Mouse (Mus musculus) skeletal muscle tissue, adult 2 months (tissue): Measurements from ENCODE around the gene Stt3a.

Source experiments
- DNase-seq: peaks from one replicate; pipeline ENCODE4 v3.0.0-alpha.2; 2012; ENCODE audit warnings: low read depth, low spot score

Stt3a gene

DNA sequence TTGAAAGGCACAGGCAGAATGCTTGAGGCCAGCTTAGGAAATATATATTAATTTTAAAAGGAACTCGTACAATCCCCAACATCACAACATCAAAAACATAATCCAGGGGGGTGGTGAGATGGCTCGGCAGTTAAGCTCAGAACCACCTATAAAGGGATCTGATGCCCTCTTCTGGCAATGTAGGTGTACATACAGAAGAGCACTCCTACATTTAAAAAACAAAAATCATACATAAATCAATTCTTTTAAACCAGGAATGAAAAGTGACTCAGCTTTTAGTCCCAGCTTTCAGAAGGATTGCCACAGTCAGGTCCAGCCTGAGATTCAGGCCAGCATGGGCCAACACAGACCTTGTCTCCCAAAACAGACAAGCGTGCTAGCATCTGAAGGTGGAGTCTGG lies 50.9 kb downstream of the Stt3a start:
- no peak for DNase-seq

DNA sequence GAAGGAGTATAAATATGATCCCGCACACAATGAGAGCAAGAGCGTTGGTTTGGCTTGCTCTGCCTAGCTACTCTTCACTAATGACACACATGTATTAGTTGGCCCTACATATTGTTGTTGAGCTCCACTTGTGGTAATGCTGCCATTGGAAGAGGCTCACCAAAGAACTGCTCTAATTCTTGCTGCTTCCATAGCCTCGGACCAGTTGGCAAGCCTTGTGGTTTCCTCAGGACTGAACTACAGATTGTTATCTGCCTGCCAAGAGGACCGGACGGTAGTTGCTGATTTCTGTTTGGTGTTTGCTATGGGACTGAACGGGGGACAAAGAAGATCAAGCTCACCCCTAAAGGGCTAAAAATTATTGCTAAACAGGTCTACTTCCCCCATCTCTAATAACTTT lies 60.2 kb downstream of the Stt3a start:
- no peak for DNase-seq

DNA sequence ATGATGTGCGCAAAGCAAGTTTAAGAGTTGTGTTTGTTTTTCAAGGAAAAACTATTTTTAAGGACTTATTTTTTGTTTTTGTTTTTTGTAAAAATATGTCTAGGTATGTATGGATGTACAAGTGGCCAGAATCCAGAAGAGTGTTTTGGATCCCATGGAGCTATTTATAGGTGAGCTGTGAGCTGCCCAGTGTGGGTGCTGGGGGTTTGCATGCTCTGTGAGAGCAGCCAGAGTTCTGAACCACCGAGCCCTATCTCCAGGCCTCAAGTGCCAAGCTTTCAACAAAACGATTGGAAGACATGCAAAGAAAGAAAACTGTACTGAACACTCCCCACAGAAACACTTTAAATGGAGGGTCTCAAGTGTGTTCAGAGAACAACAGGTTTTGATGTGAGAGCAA lies 61.6 kb downstream of the Stt3a start:
- DNase-seq: no peak

DNA sequence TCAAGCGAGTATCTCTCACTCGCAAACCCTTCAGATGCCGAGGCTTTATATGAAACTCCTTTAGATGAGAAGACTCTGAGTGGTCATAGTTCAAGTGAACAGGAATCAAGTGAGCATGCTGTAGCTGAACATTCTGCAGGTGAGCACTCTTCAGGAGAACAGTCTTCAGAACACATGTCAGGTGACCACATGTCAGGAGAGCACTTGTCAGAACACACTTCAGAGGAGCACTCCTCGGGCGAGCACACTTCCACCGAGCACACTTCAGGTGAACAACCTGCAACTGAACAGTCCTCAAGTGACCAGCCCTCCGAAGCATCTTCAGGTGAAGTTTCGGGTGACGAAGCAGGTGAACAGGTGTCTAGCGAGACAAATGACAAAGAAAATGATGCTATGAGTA lies 73.2 kb downstream of the Stt3a start:
- DNase-seq: no peak

DNA sequence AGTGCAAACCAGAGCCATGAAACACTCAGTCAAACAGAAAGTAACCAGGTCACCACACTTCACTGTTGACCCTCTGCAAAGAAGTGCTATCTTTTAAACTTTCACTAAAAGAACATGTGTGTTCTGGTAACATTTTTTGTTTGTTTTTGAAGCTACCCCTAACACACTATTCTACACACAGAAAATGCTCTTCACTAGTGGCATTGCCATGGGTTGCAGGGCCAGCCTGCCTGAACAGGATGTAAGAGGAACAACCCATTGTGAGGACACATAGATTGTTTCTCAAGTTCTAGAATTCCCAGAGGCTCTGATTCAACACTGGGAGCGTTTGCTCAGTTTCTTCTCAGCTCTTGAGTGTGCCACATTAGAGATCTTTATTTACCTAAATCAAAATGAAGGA lies 74.6 kb downstream of the Stt3a start, which contains the start of gene Acrv1:
Acrv1 (plus strand) TSS at position 301 of the 400 bp plus-strand sequence.
- DNase-seq: no peak

DNA sequence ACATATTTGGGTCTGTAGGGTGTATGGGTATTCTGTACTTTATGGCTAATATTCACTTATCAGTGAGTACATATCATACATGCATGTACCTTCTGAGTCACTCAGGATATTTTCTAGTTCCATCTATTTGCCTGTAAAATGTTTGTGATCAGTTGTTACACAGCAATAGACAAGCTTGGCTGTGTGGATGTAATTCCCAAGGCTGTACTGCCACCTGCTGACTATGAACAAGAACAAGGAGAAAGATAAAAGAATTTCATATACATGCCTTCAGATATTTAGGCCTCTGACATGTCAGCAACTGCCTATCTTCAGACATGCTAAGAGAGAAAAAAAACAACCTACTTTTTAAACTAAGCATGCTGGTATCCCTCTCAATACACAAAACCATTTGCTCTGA lies 80.2 kb downstream of the Stt3a start:
- no peak for DNase-seq

DNA sequence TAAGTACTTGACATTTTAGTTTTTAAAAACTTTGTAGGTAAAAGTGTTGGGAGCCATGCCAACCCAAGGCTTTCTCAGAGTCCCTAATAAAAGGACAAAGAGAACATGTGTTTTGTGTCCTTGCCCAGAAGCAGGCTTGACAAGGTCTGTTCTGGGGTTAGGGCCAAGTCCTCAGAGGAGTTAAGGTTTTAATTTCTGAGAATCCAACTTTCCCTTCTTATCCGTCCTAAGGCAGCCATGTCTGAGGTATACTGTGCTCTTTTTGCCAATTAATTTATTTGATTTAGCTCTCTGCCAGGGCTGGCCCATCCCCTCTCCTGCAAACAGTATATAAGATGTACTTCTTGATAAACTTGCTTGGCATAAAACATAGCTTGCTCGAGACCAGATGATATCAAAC lies 86.1 kb downstream of the Stt3a start:
- DNase-seq: no peak
